ENCODE assay signal across 23 mouse cellular contexts in genomic region chr14:76455159-76455558, GRCm38 (mm10). TPM values are rescaled to one million over a fixed set of nuclear protein-coding genes. Genes with fewer than 3 reads are reported as not detected.
DNase-seq lines count a peak whose midpoint lies in the region; ATAC-seq and TF ChIP-seq lines count a peak whose summit lies in the region.
"Had no signal": no experiment of that assay in that cellular context is flagged by ENCODE, and none has a peak within 500 bp of the region (broad histone marks: within the 10 kb centered on the region; RNA-seq: fewer than 3 reads in every experiment).

No protein-coding gene starts in this region.

- intact Hi-C loops in heart, postnatal 36 days (cut with DNase I) = no loop called here

- no peak overlapping the region for H3K4me2 ChIP-seq in heart, embryonic 13.5 days
- H3K4me2 ChIP-seq in lung, embryonic 16.5 days (ENCODE audit: low read depth, low read length) = no peak overlapping the region
- H3K4me2 ChIP-seq: embryonic facial prominence, embryonic 12.5 days; midbrain, embryonic 11.5 days; neural tube, embryonic 13.5 days had no signal

- no peak for DNase-seq in heart, postnatal 36 days
- DNase-seq in lung, postnatal 4 days = no peak
- DNase-seq in Muller cell, postnatal 12 days (ENCODE audit: inconsistent ontology term) = peak; percentile 92
- peak; percentile 19 for DNase-seq in brain, embryonic 14.5 days (ENCODE audit: low read depth)
- DNase-seq in adrenal gland, adult 18-20 months (ENCODE audit: low spot score in 2 of 2) = no peak
- DNase-seq in c-Kit-positive CD71-positive TER-119-positive erythroid progenitor cells, embryonic 14.5 days (ENCODE audit: low spot score) = no peak
- DNase-seq: adrenal gland, adult 2 months; cerebellum, adult 9-11 months; gastrocnemius, postnatal 36 days; kidney, adult 2 months; kidney, postnatal 10 days; right cerebral cortex, postnatal 14 days; spleen, adult 18-20 months; thymus, adult 2 months had no signal

- H3K9ac ChIP-seq in heart, embryonic 13.5 days = no peak overlapping the region
- no peak overlapping the region for H3K9ac ChIP-seq in lung, embryonic 16.5 days (ENCODE audit: low read length)
- H3K9ac ChIP-seq: embryonic facial prominence, embryonic 12.5 days; liver, embryonic 14.5 days; neural tube, embryonic 13.5 days had no signal

- peaks cover 46% of the 10 kb centered on the region for H3K4me1 ChIP-seq in heart, embryonic 13.5 days
- peaks cover 23% of the 10 kb centered on the region for H3K4me1 ChIP-seq in lung, embryonic 16.5 days (replicated peaks; ENCODE audit: control insufficient read depth, insufficient read depth, low read length)
- H3K4me1 ChIP-seq: embryonic facial prominence, embryonic 12.5 days had no signal

- H3K27me3 ChIP-seq in heart, embryonic 13.5 days (replicated peaks) = no peaks in the 10 kb centered on the region
- H3K27me3 ChIP-seq in lung, embryonic 16.5 days (ENCODE audit: control insufficient read depth, insufficient read depth, low read depth, low read length) = no peaks in the 10 kb centered on the region
- H3K27me3 ChIP-seq: embryonic facial prominence, embryonic 12.5 days; neural tube, embryonic 13.5 days had no signal

- TF ChIP-seq CTCF in brain, embryonic 14.5 days (IDR thresholded peaks at IDR 0.05; ENCODE audit: borderline replicate concordance, extremely low read depth, insufficient read depth, insufficient read length) = no peak

- H3K4me3 ChIP-seq in heart, embryonic 13.5 days = no peak overlapping the region
- no peak overlapping the region for H3K4me3 ChIP-seq in lung, embryonic 16.5 days (ENCODE audit: low read length)
- H3K4me3 ChIP-seq: embryonic facial prominence, embryonic 12.5 days; erythroblast, embryonic 14.5 days; neural tube, embryonic 13.5 days had no signal

- peak overlapping the region; percentile 20; the same call in 1 of the 2 replicates for H3K27ac ChIP-seq in heart, embryonic 13.5 days (replicated peaks)
- peak overlapping the region; percentile 48 for H3K27ac ChIP-seq in lung, embryonic 16.5 days (ENCODE audit: low read length)
- H3K27ac ChIP-seq: embryonic facial prominence, embryonic 12.5 days; liver, embryonic 14.5 days; macrophage; neural tube, embryonic 13.5 days had no signal

- no peak for ATAC-seq in heart, embryonic 13.5 days (ENCODE audit: extremely low read depth, insufficient number of reproducible peaks, low FRiP score, low TSS enrichment)
- ATAC-seq in lung, embryonic 16.5 days (ENCODE audit: low read depth) = peak; percentile 58
- ATAC-seq: inflammation-experienced regulatory T-cells, adult 6 months had no signal

- H3K36me3 ChIP-seq in heart, embryonic 13.5 days = peaks cover 6% of the 10 kb centered on the region; the same call in 1 of the 2 replicates
- H3K36me3 ChIP-seq in lung, embryonic 16.5 days (ENCODE audit: control insufficient read depth, insufficient read depth, low read length) = no peaks in the 10 kb centered on the region

- H3K9me3 ChIP-seq in heart, embryonic 13.5 days = no peaks in the 10 kb centered on the region
- no peaks in the 10 kb centered on the region for H3K9me3 ChIP-seq in lung, embryonic 16.5 days (ENCODE audit: control insufficient read depth, low read length)
- H3K9me3 ChIP-seq: embryonic facial prominence, embryonic 12.5 days; neural tube, embryonic 13.5 days had no signal

- TF ChIP-seq POLR2A in brain, embryonic 14.5 days (IDR thresholded peaks at IDR 0.05; ENCODE audit: borderline replicate concordance, extremely low read depth, insufficient read depth, insufficient read length, poor library complexity, severe bottlenecking) = no peak

- 69% methylated on average over 7 of the region's 7 CpGs for WGBS in heart, embryonic 13.5 days
- WGBS in lung, embryonic 16.5 days = 63% methylated on average over 7 of the region's 7 CpGs

RNA-seq across cellular contexts. Expression of gene Tsc22d1, which starts 40.4 kb away (rescaled TPM):
- 332 and 334 TPM in 2 replicates for polyA plus RNA-seq in heart, embryonic 13.5 days (2015; fragmentation: Nextera tagmentation; extraction: Ambion mirVana)
- total RNA-seq in heart, postnatal 36 days (2021) = 100 to 1,000 TPM; 385 to 457 TPM
- polyA plus RNA-seq in lung, embryonic 16.5 days (2015; fragmentation: Nextera tagmentation; extraction: Ambion mirVana) = 737 and 792 TPM in 2 replicates
- 563 and 565 TPM in 2 replicates for polyA plus RNA-seq in brain, embryonic 14.5 days (2012; rRNA removed)
- 1,000 to 10,000 TPM in 1 of 2 experiments, 100 to 1,000 TPM in 1; 945 to 1,401 TPM for total RNA-seq in adrenal gland, adult 18-20 months (2021)

Comparison
In these comparisons a context has a peak if more than half of its experiments do, and no peak if none do; other contexts are left out.
1. DNase-seq: peak in Muller cell, postnatal 12 days (single experiment) and brain, embryonic 14.5 days (single experiment); none in heart, postnatal 36 days (0 of 2), lung, postnatal 4 days (0 of 2), adrenal gland, adult 18-20 months (0 of 2) and c-Kit-positive CD71-positive TER-119-positive erythroid progenitor cells, embryonic 14.5 days (single experiment).